Mouse (Mus musculus) CD8-positive naive resting alpha-beta T cell, adult 2 months (primary cell): ENCODE data around the gene Apeh.
A peak's percentile ranks its signal among the peaks of the same experiment; 100 is the strongest.

Experiments used
- DNase-seq, 2 experiments: peaks; one replicate each; pipeline ENCODE4 v3.0.0; 2022; ENCODE audit warnings: low read depth in 2 of 2, low spot score in 2 of 2

The Apeh gene

GRCm38 (mm10) chr9:108120671-108121070 is 26.3 kb upstream of the Apeh start:
- no peak for DNase-seq

GRCm38 (mm10) chr9:108119891-108120411 is 25.5 kb upstream of the Apeh start:
- DNase-seq: no peak

GRCm38 (mm10) chr9:108117143-108117542 is 22.7 kb upstream of the Apeh start:
- DNase-seq: no peak

- no peak for DNase-seq
Observed at GRCm38 (mm10) chr9:108115290-108116077, 21.1 kb upstream of the Apeh start.

GRCm38 (mm10) chr9:108112719-108113340 is 18.4 kb upstream of the Apeh start:
- no peak for DNase-seq

GRCm38 (mm10) chr9:108111593-108112121 is 17.3 kb upstream of the Apeh start:
- no peak for DNase-seq

GRCm38 (mm10) chr9:108111101-108111592 is 16.7 kb upstream of the Apeh start:
- DNase-seq: no peak

GRCm38 (mm10) chr9:108110160-108110559 is 15.8 kb upstream of the Apeh start:
- DNase-seq: no peak

GRCm38 (mm10) chr9:108107867-108108266 is 13.5 kb upstream of the Apeh start:
- no peak for DNase-seq

GRCm38 (mm10) chr9:108106090-108106489 is 11.7 kb upstream of the Apeh start:
- no peak for DNase-seq

GRCm38 (mm10) chr9:108105549-108105863 is 11.1 kb upstream of the Apeh start:
- no peak for DNase-seq

- no peak for DNase-seq
Observed at GRCm38 (mm10) chr9:108104766-108105548, 10.6 kb upstream of the Apeh start.

GRCm38 (mm10) chr9:108099619-108100018 is 5.2 kb upstream of the Apeh start:
- no peak for DNase-seq

GRCm38 (mm10) chr9:108095949-108096712 is 1.7 kb upstream of the Apeh start:
- DNase-seq: no peak

GRCm38 (mm10) chr9:108095518-108095917 is 1.1 kb upstream of the Apeh start:
- peak; percentile 35 to 59 for DNase-seq

GRCm38 (mm10) chr9:108094998-108095411 is 599 bp upstream of the Apeh start:
- DNase-seq: no peak

- no peak for DNase-seq
Observed at GRCm38 (mm10) chr9:108093586-108093985, 820 bp downstream of the Apeh start.

- DNase-seq: no peak
Observed at GRCm38 (mm10) chr9:108090611-108091120, 3.7 kb downstream of the Apeh start.

GRCm38 (mm10) chr9:108085261-108085660 is 9.1 kb downstream of the Apeh start:
- DNase-seq: no peak

GRCm38 (mm10) chr9:108083561-108083960 is 10.8 kb downstream of the Apeh start:
- DNase-seq: no peak
